Mouse (Mus musculus) activated CD4-positive, CD25-positive, alpha-beta regulatory T cell (primary cell): ENCODE measurements around the gene Slc26a10. TPM values are rescaled to one million over a fixed set of nuclear protein-coding genes. Genes with fewer than 3 reads are reported as not detected.

Experiments used
- polyA plus RNA-seq, 2 experiments: library from polyadenylated mRNA; unstranded; fragments of 100-300 nt; shearing (Covaris generic); gene quantifications; one replicate each; pipeline ENCODE4 v1.2.1; 2017

Slc26a10 gene
- 1 to 10 TPM; 3.8 to 5.6 TPM for polyA plus RNA-seq

GRCm38 (mm10) chr10:127179871-127180694 lies at the start of gene Slc26a10:
Gene Slc26a10 (minus strand): TSS chr10:127180645.

GRCm38 (mm10) chr10:127211414-127211854 lies 31.0 kb upstream of the Slc26a10 start, which contains the start of gene Pip4k2c:
Gene Pip4k2c (minus strand): TSS chr10:127211585.

DNA sequence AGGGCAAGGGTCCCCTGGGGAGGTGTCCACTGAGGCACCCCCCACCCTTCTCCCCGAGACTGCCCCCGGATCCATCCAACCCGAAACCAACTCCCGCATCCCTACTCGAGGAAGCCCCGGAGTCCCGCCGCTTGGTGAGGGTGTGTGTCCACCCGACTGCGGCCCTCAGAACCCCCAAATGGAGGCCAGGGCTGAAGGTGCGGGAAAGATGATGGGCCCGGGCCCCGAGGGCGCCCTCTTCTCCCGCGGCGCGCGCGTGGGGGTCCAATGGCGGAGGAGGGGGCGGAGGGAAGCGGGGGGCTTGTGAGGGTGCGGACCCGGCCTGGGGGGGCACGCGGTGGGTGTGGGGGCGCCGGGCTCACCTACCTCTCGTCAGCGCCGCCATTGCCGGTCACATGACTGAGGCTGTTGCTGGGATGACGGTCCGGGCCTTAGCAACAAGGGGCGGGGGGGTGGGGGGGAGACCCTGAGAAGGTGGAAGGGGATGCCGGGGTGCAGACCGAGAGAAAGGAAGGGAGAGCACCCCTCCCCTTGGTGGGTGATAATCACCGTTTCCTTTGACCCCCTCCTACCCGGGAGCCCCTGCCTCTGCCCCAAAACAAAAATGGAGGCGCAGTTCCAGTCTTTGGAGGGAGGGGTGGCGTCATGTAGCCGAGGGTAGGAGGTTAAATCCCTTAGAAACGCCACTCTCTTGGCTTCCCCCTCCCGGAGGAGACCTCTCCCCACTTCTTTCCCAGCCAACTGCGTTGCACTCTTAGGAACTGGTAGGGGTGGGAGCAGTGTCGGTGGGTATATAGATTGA lies 15.1 kb upstream of the Slc26a10 start, which contains the start of gene Dtx3:
TSS of gene Dtx3 (minus strand) at position 401 of the 802 bp plus-strand sequence.

GRCm38 (mm10) chr10:127189651-127190381 lies 9.4 kb upstream of the Slc26a10 start, which contains the start of gene Arhgef25:
Gene Arhgef25 (minus strand): TSS chr10:127190083.

DNA sequence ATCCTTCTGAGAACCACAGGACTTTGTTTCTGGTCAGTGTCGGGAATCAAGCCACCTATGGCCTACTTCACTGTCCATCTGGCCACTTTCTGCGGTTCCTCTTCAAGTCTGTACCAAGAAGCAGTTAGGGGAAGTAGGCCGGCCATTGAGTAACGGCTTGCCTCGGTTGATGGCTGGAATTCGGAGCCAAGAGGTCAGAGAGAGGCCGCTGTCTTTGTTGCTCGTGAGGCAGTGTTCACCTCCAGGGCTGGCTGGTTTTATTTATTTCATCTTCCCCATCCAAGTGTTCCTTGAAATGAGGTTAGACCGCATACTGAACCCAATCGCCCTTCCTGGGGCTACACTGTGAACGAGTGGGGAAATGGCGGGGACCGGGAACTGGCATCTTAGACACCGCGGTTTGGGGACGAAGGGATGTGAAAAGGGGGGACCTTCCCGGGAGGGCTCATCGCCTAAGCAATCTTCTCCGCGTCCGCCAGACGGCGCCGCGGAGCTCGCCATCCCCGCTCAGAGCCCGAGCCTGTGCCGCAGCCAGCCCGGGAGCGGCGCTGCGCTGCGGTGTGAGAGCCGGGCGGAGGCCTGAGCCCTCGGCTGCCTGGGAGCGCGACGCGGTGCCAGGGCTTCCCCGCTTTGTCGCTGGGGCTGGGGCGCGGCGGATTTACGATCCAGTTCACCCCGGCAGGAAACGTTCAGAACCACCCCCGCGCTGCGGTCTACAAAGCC lies 15.7 kb downstream of the Slc26a10 start, which contains the start of gene B4galnt1:
TSS of gene B4galnt1 (plus strand) at position 595 of the 723 bp plus-strand sequence.

Other genes with a start within 250 kb of the Slc26a10 start
- 10 to 100 TPM; 28.5 to 35.2 TPM for gene Ctdsp2, start 201.9 kb downstream of the Slc26a10 start, polyA plus RNA-seq
- under 1 TPM; 0.21 to 0.35 TPM for gene Avil, start 179.9 kb downstream of the Slc26a10 start, polyA plus RNA-seq
- 10 to 100 TPM; 48.9 to 53.1 TPM for gene Tsfm, start 149.8 kb downstream of the Slc26a10 start, polyA plus RNA-seq
- 10 to 100 TPM; 13.3 to 24.3 TPM for gene Mettl1, start 139.2 kb downstream of the Slc26a10 start, polyA plus RNA-seq
- gene Eef1akmt3, start 139.1 kb downstream of the Slc26a10 start, polyA plus RNA-seq, result under 1 TPM in 1 of 2 experiments, not detected in 1; 0.17 TPM
- gene Cyp27b1, start 132.4 kb downstream of the Slc26a10 start, polyA plus RNA-seq, result not detected
- gene March9, start 120.5 kb downstream of the Slc26a10 start, polyA plus RNA-seq, result 1 to 10 TPM; 1.2 to 2.0 TPM
- 100 to 1,000 TPM; 274 to 361 TPM for gene Cdk4, start 117.1 kb downstream of the Slc26a10 start, polyA plus RNA-seq
- 10 to 100 TPM; 75.9 to 85.8 TPM for gene Tspan31, start 110.4 kb downstream of the Slc26a10 start, polyA plus RNA-seq
- 10 to 100 TPM; 26.8 to 27.8 TPM for gene Agap2, start 105.4 kb downstream of the Slc26a10 start, polyA plus RNA-seq
- 100 to 1,000 TPM in 1 of 2 experiments, 10 to 100 TPM in 1; 79.4 to 157 TPM for gene Os9, start 59.5 kb downstream of the Slc26a10 start, polyA plus RNA-seq
- 100 to 1,000 TPM; 428 to 622 TPM for gene B4galnt1, start 15.4 kb downstream of the Slc26a10 start, polyA plus RNA-seq
- under 1 TPM; 0.39 to 0.73 TPM for gene Arhgef25, start 9.4 kb upstream of the Slc26a10 start, polyA plus RNA-seq
- gene Dtx3, start 15.1 kb upstream of the Slc26a10 start, polyA plus RNA-seq, result 100 to 1,000 TPM in 1 of 2 experiments, 10 to 100 TPM in 1; 75.0 to 110 TPM
- 10 to 100 TPM; 25.1 to 33.8 TPM for gene Pip4k2c, start 30.9 kb upstream of the Slc26a10 start, polyA plus RNA-seq
- under 1 TPM; 0.24 to 0.41 TPM for gene Kif5a, start 82.7 kb upstream of the Slc26a10 start, polyA plus RNA-seq
- 100 to 1,000 TPM; 105 to 114 TPM for gene Dctn2, start 85.7 kb upstream of the Slc26a10 start, polyA plus RNA-seq
- gene Mbd6, start 108.4 kb upstream of the Slc26a10 start, polyA plus RNA-seq, result 10 to 100 TPM; 11.3 to 15.3 TPM
- 10 to 100 TPM; 57.3 to 63.3 TPM for gene Mars, start 131.1 kb upstream of the Slc26a10 start, polyA plus RNA-seq
- 100 to 1,000 TPM; 362 to 364 TPM for gene Arhgap9, start 141.3 kb upstream of the Slc26a10 start, polyA plus RNA-seq
- gene Gli1, start 161.3 kb upstream of the Slc26a10 start, polyA plus RNA-seq, result 1 to 10 TPM in 1 of 2 experiments, under 1 TPM in 1; 0.57 to 1.0 TPM
- not detected for gene Inhbe, start 173.8 kb upstream of the Slc26a10 start, polyA plus RNA-seq
- gene Inhbc, start 189.8 kb upstream of the Slc26a10 start, polyA plus RNA-seq, result not detected
- 10 to 100 TPM; 30.9 to 32.7 TPM for gene R3hdm2, start 199.7 kb upstream of the Slc26a10 start, polyA plus RNA-seq